Mouse (Mus musculus) cortical plate, adult 2 months (tissue): ENCODE results near the gene Ugt3a2.

Experiments
- CTCF ChIP-seq: fragments of 200-500 bp; IDR thresholded peaks from 2 replicates; pipeline ENCODE4 v1.5.1; 2011; ENCODE audit warnings: mild to moderate bottlenecking, control low read depth, low read length; ENCODE audit not compliant: insufficient read depth; ENCODE audit errors: extremely low read depth
- POLR2A ChIP-seq: fragments of 200-500 bp; IDR thresholded peaks from 2 replicates; pipeline ENCODE4 v1.6.1; 2011; ENCODE audit warnings: mild to moderate bottlenecking, low read length, control low read depth; ENCODE audit not compliant: insufficient read depth; ENCODE audit errors: extremely low read depth

DNA sequence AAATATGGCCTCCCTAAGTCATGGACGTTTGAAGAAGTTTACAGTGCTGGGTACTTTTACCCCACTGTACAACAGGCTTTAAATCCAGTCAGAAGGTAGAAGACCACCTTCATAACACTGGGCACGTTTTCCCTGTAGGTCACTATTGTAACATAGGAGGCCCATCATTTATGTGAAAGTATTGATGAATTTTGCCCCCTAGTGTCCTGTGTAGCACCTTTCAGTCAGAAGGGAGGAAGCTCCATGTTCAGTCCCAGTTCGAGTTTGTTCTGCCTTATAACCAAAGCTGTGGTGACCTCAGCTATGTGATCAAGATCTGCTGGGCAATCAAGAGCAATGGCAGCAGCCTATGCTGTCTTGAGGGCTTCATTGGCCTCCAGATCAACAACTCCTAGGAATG, 13.4 kb downstream of the Ugt3a2 start:
- no peak for TF ChIP-seq POLR2A
- TF ChIP-seq CTCF: no peak
